Mouse (Mus musculus): Measurements from ENCODE around the gene Eif4a1. TPM values are rescaled to one million over a fixed set of nuclear protein-coding genes. Genes with fewer than 3 reads are reported as not detected.
A peak's percentile ranks its signal among the peaks of the same experiment; 100 is the strongest.

Eif4a1 gene
- polyA plus RNA-seq (2016; fragmentation: Nextera tagmentation; extraction: Ambion mirVana), result 481 and 586 TPM in 2 replicates

DNA sequence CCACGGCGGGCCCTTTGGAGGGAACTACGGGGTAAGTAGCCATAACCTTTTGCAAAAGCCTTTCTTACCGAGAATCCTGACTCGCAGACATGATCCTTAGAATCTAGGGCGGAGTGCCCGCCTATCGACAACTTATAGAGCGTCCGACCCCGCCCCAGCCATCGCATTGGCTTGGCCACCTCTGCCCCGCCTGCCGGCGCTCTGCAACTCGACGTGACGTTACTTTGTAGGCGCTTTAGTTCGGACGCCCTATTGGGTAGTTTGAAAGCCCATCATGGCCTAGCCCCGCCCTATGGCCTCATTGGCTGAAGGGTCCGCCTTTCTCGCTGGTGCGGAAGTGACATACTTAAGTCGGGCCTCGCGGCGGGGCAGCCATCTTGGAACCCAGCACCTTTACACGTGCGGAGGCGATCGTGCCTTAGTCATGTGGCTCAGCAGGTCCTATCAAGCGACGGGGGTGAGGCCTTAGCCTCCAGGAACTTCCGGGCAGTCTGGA is at the start of gene Eif4a1:
Gene Eif4a1, minus strand, starts transcription at position 213 of the 496 bp plus-strand sequence.
- Histone ChIP-seq H3K27ac (peak within 1 kb of the TSS; percentile 100), H3K36me3 (peaks cover 87% of the 10 kb centered on the region), H3K9me3 (no peaks in the 10 kb centered on the region), H3K27me3 (ENCODE audit: insufficient read depth, poor library complexity, severe bottlenecking) (no peaks in the 10 kb centered on the region), H3K4me3 (peak within 1 kb of the TSS; percentile 100), H3K4me1 (peaks cover 7% of the 10 kb centered on the region)
- DNase-seq (ENCODE audit: low spot score), result peak; percentile 100
- under 1% methylated on average over 36 of the region's 36 CpGs for WGBS

DNA sequence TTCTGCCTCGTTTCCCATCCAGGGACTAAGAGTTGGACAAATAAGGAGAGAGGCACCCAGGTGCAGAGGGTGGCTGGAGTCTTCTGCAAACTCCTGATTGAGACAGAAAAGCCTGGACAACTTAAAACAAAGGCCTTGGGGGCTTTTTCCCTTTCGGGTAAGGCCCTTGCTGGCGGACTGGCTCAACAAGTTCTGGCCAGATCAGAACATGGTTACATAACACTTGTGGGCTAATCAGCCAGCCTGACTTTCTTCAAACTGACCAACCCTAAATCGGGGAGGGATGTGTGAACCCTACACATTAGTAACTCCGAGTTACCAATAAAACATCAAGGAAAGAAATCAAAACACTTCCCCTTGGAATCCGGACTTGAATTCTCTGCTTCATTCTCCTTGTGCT is 48.6 kb upstream of the Eif4a1 start:
- no peak for DNase-seq (ENCODE audit: low spot score)
- WGBS, result 81% methylated on average over 6 of the region's 6 CpGs
- Histone ChIP-seq H3K4me1 (peaks cover 13% of the 10 kb centered on the region), H3K27ac (no peak overlapping the region), H3K27me3 (ENCODE audit: insufficient read depth, poor library complexity, severe bottlenecking) (no peaks in the 10 kb centered on the region), H3K36me3 (no peaks in the 10 kb centered on the region), H3K4me3 (no peak overlapping the region), H3K9me3 (no peaks in the 10 kb centered on the region)

DNA sequence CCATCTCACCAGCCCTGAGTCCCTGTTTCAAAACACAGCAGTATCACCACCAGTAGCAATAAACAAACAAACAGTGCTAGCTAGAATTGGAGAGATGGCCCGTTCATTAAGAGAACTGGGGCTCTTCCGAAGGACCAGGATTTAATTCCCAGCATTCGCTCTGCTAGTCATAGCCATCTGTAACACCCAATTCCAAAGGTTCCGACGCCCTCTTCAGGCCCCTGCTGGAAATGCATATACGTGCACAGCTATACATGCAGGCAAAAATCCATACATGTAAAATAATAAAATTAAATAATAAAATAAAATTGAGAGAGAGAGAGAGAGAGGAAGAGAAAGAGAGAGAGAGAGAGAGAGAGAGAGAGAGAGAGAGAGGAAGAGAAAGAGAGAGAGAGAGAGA is 47.2 kb upstream of the Eif4a1 start:
- no peak for DNase-seq (ENCODE audit: low spot score)
- Histone ChIP-seq H3K27ac (peak overlapping the region; percentile 64; the same call in 1 of the 2 replicates), H3K9me3 (no peaks in the 10 kb centered on the region), H3K27me3 (ENCODE audit: insufficient read depth, poor library complexity, severe bottlenecking) (no peaks in the 10 kb centered on the region), H3K36me3 (no peaks in the 10 kb centered on the region), H3K4me3 (no peak overlapping the region), H3K4me1 (peaks cover 26% of the 10 kb centered on the region)
- WGBS, result 64% methylated on average over 6 of the region's 6 CpGs

DNA sequence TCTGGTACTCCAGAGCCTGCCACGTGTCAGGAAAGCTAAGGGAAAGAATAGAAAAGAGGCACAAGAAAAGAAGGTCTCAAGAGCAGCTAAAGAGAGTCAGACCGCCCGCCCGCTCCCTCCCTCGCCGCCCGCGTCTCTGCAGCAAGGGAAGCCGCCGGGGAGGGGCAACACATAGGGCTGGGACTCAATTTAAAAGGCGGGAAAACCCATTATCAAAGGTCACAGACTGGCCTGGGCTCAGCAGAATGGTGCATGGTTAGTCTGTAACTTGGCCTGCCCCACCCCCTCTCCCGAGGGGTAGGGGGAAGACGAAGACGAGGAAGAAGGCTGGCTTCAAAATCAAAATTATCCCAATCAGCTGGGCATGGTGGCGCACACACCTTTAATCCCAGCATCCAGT is 46.4 kb upstream of the Eif4a1 start:
- no peaks in the 10 kb centered on the region for H3K9me3 ChIP-seq
- H3K4me3 ChIP-seq, result 0 out of 2 replicates have a peak overlapping the region, but pooled peaks have one; percentile 3
- H3K27me3 ChIP-seq (ENCODE audit: insufficient read depth, poor library complexity, severe bottlenecking), result no peaks in the 10 kb centered on the region
- H3K27ac ChIP-seq, result peak overlapping the region; percentile 64; the same call in 1 of the 2 replicates
- no peaks in the 10 kb centered on the region for H3K36me3 ChIP-seq
- peaks cover 26% of the 10 kb centered on the region for H3K4me1 ChIP-seq
- WGBS, result 26% methylated on average over 15 of the region's 15 CpGs
- DNase-seq (ENCODE audit: low spot score), result peak; percentile 88

DNA sequence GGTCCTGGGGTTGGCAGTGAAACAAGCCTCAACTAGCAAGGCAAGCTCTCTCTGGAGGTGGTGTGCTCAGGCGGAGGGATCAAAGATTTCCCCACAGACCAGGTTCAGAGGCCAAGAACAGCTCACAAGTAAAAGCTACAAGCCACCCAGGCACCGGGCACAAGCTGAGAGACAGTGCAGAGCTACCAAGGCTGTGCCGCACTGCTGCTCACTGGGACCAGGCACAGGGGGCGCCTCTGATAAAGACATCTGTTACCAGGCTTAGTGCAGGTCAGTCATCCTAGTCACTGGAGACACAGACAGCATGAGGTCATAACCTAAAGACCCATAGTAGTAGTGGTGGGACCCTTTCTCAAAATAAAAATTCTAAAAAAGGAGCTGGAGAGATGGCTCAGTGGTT is 44.7 kb upstream of the Eif4a1 start:
- WGBS, result 60% methylated on average over 4 of the region's 4 CpGs
- H3K27me3 ChIP-seq (ENCODE audit: insufficient read depth, poor library complexity, severe bottlenecking), result no peaks in the 10 kb centered on the region
- no peaks in the 10 kb centered on the region for H3K9me3 ChIP-seq
- H3K36me3 ChIP-seq, result no peaks in the 10 kb centered on the region
- DNase-seq (ENCODE audit: low spot score), result no peak
- H3K4me1 ChIP-seq, result peaks cover 30% of the 10 kb centered on the region
- no peak overlapping the region for H3K4me3 ChIP-seq
- no peak overlapping the region for H3K27ac ChIP-seq

DNA sequence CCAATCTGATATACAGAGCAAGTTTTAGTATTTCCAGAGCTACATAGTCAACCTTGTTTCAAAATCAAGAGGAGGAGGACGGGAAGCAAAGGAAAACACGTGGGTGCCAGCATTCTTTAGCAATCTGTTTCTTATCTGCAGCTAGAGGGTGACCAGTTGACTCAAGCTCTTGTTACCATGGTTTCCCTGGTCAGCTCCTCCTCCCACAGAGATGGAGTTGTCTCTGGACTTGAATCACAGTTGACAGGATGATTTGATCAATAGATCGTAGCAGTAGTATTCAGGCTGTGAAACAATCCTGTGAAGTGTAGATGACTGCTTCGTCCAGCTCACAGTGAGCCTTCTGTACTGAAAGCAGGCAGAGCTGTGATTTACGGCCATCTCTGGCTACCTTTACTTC is 43.7 kb upstream of the Eif4a1 start:
- DNase-seq (ENCODE audit: low spot score), result peak; percentile 79
- peak overlapping the region; percentile 18; the same call in 1 of the 2 replicates for H3K4me3 ChIP-seq
- 23% methylated on average over 5 of the region's 5 CpGs for WGBS

DNA sequence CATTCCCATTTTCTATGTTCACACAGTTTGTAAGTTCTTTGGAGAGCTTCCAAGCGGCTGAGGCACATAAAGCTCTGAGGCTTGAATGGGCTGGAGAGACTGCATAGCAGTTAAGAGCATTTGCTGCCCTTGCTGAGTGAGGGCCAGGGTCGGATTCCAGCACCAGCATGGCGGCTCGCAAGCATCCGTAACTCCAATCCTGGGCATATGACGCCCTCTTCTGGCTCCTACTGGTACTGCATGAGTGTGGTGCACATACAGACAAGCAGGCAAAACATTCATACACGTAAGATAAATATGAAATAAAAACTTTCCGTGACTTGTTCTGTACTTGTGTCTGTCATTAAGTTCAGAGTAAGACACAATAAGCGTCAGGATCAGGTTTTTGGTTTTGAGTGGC is 43.3 kb upstream of the Eif4a1 start:
- no peaks in the 10 kb centered on the region for H3K9me3 ChIP-seq
- peak overlapping the region; percentile 62; the same call in 1 of the 2 replicates for H3K27ac ChIP-seq
- H3K4me3 ChIP-seq, result peak overlapping the region; percentile 18; the same call in 1 of the 2 replicates
- H3K4me1 ChIP-seq, result peaks cover 30% of the 10 kb centered on the region
- no peaks in the 10 kb centered on the region for H3K27me3 ChIP-seq (ENCODE audit: insufficient read depth, poor library complexity, severe bottlenecking)
- 48% methylated on average over 9 of the region's 9 CpGs for WGBS
- DNase-seq (ENCODE audit: low spot score), result no peak
- no peaks in the 10 kb centered on the region for H3K36me3 ChIP-seq

More for the DNA sequence above, 43.7 kb upstream of the Eif4a1 start:
- H3K27me3 ChIP-seq (ENCODE audit: insufficient read depth, poor library complexity, severe bottlenecking), result no peaks in the 10 kb centered on the region
- no peaks in the 10 kb centered on the region for H3K9me3 ChIP-seq
- H3K4me1 ChIP-seq, result peaks cover 30% of the 10 kb centered on the region
- peak overlapping the region; percentile 62; the same call in 1 of the 2 replicates for H3K27ac ChIP-seq
- H3K36me3 ChIP-seq, result no peaks in the 10 kb centered on the region

DNA sequence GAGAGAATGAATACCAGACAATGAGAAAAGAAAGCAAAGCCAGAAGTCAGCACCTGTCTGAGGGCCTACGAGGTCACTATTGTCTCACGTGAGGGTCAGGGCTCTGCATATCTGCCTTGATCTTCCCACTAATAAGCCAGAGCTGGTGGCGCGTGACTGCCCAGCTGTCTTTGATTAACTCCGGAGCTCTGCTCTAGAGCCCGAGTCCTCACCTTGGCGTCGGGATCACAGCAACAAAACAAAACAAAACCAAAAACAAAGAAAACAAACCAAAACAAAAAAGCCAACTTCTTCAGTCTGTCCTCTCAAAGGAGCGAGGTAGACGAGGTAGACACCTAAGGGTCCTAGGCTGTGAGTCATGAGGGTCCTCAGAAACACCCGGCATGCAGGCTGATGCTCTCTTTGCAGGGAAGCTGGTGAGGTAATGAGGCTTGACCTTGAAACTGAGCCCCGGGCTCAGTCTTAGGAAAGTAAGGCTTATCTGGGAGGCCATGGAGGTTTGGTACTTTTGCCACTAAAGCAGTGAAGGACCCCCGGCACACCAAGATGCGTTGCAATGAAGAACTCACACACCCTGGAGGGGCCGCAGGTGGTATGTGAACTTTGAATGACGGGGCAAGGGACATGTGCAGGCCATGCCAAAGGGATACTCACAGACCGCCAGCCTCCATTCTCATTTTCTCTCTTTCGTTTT is 42.6 kb upstream of the Eif4a1 start:
- Histone ChIP-seq H3K27ac (peak overlapping the region; percentile 39; the same call in 1 of the 2 replicates), H3K27me3 (ENCODE audit: insufficient read depth, poor library complexity, severe bottlenecking) (no peaks in the 10 kb centered on the region), H3K36me3 (no peaks in the 10 kb centered on the region), H3K9me3 (no peaks in the 10 kb centered on the region), H3K4me3 (no peak overlapping the region), H3K4me1 (peaks cover 32% of the 10 kb centered on the region)
- DNase-seq (ENCODE audit: low spot score), result no peak
- WGBS, result 68% methylated on average over 18 of the region's 18 CpGs

DNA sequence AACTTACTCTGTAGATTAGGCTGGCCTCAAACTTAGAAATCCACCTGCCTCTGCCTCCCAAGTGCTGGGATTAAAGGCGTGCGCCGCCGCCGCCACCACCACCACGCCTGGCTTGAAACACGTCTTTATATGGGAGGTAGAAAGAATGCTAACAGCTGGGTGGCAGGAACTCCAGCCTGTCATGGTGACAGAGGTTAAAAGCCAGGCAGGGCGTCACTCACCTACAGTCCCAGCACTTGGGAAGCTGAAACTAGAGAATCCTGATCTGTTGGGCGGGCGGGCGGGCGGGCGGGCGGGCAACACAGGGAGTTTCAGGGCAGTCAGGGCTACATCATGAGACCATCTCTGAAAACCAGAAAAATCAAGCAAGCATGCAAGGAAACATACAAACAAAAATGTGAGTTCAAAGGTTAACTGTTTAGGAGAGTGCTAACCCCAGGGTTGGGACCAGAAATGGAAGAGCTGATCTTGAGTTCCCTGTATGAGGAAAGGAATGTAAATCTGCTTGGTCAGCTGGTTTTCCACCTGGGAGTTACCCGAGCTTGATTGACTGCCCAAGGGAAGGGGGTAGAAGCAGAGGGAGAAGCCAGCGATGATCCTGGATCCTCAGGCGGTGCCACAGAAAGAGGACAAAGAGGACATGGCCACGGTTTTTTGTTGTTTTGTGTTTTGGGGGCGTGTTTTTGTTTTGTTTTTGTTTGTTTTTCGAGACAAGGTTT is 40.9 kb upstream of the Eif4a1 start:
- H3K4me1 ChIP-seq, result peaks cover 41% of the 10 kb centered on the region
- H3K36me3 ChIP-seq, result no peaks in the 10 kb centered on the region
- H3K27me3 ChIP-seq (ENCODE audit: insufficient read depth, poor library complexity, severe bottlenecking), result no peaks in the 10 kb centered on the region
- no peak for DNase-seq (ENCODE audit: low spot score)
- no peak overlapping the region for H3K4me3 ChIP-seq
- no peak overlapping the region for H3K27ac ChIP-seq
- WGBS, result 66% methylated on average over 20 of the region's 20 CpGs
- H3K9me3 ChIP-seq, result no peaks in the 10 kb centered on the region

DNA sequence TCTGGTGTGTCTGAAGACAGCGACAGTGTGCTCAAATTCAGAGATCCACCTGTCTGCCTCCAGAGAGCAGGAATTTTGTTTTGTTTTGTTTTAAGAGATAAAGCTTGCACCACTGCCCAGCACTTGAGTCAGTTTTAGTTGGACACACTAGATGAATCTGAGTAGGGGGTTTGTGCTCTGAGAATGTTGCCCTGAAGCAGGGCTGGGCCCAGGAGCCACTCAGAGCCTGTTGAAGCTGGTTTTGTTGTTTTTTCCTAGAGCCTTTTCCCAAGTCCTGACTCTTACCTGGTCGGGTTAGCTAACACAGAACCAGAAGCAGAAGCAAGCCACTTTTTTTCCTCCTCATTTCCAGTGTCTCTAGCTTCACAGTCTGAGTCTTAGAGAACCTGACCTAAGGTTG is 38.9 kb upstream of the Eif4a1 start:
- Histone ChIP-seq H3K4me3 (no peak overlapping the region), H3K27ac (no peak overlapping the region), H3K27me3 (ENCODE audit: insufficient read depth, poor library complexity, severe bottlenecking) (no peaks in the 10 kb centered on the region), H3K9me3 (no peaks in the 10 kb centered on the region), H3K4me1 (peaks cover 35% of the 10 kb centered on the region), H3K36me3 (no peaks in the 10 kb centered on the region)
- DNase-seq (ENCODE audit: low spot score), result no peak
- WGBS, result 77% methylated on average over 2 of the region's 2 CpGs

DNA sequence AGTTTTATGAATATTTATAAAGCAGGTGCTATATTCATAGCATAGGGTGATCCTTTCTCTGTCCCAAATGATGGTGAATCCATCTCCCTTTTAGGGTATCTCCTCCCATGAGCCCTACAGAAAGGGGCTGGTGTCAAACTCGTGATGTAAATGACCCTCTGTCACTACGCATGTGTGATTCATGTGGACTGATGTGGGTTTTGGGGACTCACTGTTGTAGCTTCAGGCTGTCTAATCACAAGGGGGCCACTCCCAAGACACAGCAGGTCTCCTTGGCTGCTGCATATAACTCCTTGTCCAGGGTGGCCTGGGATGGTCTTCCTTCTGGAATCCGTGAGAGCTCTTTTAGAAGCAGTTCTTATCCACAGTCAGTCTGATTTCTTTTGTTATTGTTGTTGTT is 38.2 kb upstream of the Eif4a1 start:
- H3K36me3 ChIP-seq, result no peaks in the 10 kb centered on the region
- H3K4me1 ChIP-seq, result peaks cover 28% of the 10 kb centered on the region
- H3K4me3 ChIP-seq, result no peak overlapping the region
- H3K27ac ChIP-seq, result no peak overlapping the region
- DNase-seq (ENCODE audit: low spot score), result no peak
- H3K9me3 ChIP-seq, result no peaks in the 10 kb centered on the region
- no peaks in the 10 kb centered on the region for H3K27me3 ChIP-seq (ENCODE audit: insufficient read depth, poor library complexity, severe bottlenecking)
- WGBS, result 78% methylated on average over 3 of the region's 3 CpGs

DNA sequence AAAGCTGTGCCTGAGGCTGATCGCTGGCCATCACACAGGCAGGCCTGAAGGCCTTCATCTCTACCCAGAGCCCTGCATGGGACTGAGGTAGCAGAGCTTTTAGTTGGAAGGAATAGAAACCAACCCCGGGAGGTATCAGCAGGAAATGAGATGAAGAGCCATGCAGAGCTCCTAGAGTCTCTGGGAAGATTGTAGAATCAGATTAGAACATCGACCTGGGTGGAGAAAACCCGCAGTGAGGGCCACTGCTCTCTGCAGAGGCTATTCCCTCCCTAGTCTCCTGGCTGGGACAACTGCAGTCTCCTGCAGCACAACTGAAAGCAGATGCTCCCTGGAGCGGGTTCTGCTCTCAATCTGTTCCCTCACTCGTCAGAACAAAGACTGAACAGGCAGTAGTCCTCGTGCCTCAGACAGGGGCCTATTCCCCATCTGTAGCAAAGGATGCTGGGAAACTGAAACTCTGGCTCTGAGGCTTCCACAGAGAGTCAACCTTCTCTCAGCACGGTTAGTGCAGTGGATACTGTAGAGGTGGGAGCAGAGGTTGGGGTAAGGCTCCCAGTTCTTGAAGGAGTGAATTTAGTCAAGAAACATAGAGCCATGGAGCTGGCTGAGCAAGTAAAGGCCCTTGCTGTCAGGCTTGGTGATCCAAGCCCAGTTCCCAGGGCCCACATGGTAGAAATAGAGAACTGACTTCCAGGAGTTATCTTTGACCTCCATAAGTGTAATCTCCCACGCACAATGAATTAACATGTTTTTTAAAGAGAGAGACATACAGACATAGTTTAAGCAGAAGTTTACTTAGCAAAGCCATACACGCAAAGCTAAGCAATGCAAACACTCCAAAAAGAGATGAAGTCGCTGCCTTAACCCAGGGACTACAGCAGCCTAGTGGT is 37.6 kb upstream of the Eif4a1 start:
- H3K4me1 ChIP-seq, result peaks cover 24% of the 10 kb centered on the region
- no peak overlapping the region for H3K4me3 ChIP-seq
- no peak for DNase-seq (ENCODE audit: low spot score)
- H3K27ac ChIP-seq, result peak overlapping the region; percentile 70
- H3K36me3 ChIP-seq, result no peaks in the 10 kb centered on the region
- no peaks in the 10 kb centered on the region for H3K27me3 ChIP-seq (ENCODE audit: insufficient read depth, poor library complexity, severe bottlenecking)
- WGBS, result 47% methylated on average over 11 of the region's 11 CpGs
- no peaks in the 10 kb centered on the region for H3K9me3 ChIP-seq
